Mouse (Mus musculus): ENCODE results near the gene Paqr7.

DNA sequence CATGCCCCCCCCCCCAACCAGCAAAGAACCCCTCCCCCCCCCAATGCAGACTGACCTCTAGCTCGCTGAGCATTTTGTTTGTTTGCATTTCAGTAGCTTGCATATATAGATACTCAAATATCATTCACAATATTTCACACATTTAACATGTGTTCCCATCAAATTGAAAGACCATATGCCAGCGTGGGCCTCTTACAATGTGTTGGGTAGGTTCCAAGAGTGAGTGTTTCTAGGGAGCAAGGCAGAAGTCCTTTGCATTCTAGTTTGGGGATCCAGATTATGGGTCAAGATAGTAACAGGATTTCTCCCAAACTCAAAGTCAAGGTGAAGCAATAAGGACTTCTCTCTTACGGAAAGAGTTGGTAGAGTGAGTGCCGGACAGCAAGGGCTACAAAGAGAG lies 22.0 kb downstream of the Paqr7 start:
- TF ChIP-seq CTCF (conservative IDR thresholded peaks at IDR 0.05; ENCODE audit: insufficient read depth, insufficient read length, low read depth, low read length) (no peak), POLR2A (IDR thresholded peaks at IDR 0.05; ENCODE audit: low read depth, low read length) (no peak)

Data from kidney, adult 2 months (tissue).